Mouse (Mus musculus) thymus, adult 2 months (tissue): ENCODE measurements around the gene Hdac5.

Experiments used
- CTCF ChIP-seq: fragments of 200-500 bp; IDR thresholded peaks from 2 replicates; pipeline ENCODE4 v1.5.1; 2012; ENCODE audit warnings: mild to moderate bottlenecking, control low read depth, low read length, moderate library complexity, borderline replicate concordance; ENCODE audit not compliant: control insufficient read depth, poor library complexity, insufficient read depth; ENCODE audit errors: extremely low read depth
- POLR2A ChIP-seq: fragments of 200-500 bp; IDR thresholded peaks from 2 replicates; pipeline ENCODE4 v1.6.1; 2012; ENCODE audit warnings: mild to moderate bottlenecking, low read length, control low read depth, moderate library complexity; ENCODE audit not compliant: control insufficient read depth, poor library complexity, insufficient read depth; ENCODE audit errors: extremely low read depth

DNA sequence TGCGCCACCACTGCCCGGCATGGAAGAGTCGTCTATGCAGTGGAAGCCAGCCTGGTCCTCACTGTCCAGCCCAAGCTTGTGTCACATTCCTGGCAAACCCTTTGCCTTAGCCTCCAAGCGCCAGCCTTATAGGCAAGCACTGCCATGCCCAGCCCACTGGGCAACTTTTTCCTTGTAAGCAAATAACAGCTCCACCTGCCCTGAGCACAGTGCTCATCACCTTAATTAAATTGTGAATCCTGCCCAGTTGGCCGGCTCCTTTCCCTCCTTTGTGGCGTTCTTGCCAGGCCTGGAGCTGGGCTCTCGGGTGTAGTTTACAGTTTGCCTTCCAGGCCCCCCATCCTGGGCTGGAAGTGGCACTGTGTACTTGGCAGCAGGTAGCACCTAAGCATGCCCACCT lies 33.2 kb upstream of the Hdac5 start:
- TF ChIP-seq CTCF (no peak), POLR2A (no peak)
